ENCODE assay signal across 20 mouse cellular contexts in the genomic region with DNA sequence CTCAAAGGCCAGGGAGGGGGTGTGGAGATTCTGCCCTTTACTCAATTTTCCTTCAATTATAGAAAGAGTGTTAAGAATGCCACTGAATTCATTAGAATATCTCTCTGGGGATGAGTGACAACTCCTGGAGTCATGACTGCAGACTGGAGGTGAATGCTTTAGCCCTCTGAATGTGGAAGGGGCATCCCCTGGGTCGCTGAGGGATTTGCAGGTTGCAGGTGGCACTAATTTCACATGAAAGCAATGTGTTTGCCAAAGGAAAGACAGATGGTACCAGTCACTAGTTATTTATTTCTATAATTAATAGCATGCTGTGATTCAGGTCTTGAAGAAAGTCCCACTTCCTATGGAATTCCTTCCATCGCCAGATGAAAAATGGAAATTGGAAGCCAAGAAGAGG.
DNase-seq lines count a peak whose midpoint lies in the region; ATAC-seq and TF ChIP-seq lines count a peak whose summit lies in the region.
"Had no signal": no experiment of that assay in that cellular context is flagged by ENCODE, and none has a peak within 500 bp of the region (broad histone marks: within the 10 kb centered on the region; RNA-seq: fewer than 3 reads in every experiment).

No protein-coding gene starts in this region.

- no peaks in the 10 kb centered on the region for H3K36me3 ChIP-seq in hindbrain, embryonic 11.5 days (ENCODE audit: control insufficient read depth, insufficient read depth, low read length)
- H3K36me3 ChIP-seq in hindbrain, embryonic 12.5 days, result no peaks in the 10 kb centered on the region
- no peaks in the 10 kb centered on the region for H3K36me3 ChIP-seq in hindbrain, embryonic 16.5 days (ENCODE audit: control insufficient read depth, insufficient read depth, low read length)
- H3K36me3 ChIP-seq in liver, embryonic 11.5 days (ENCODE audit: control insufficient read depth, insufficient read depth, low read length), result no peaks in the 10 kb centered on the region
- no peaks in the 10 kb centered on the region for H3K36me3 ChIP-seq in heart, embryonic 12.5 days
- H3K36me3 ChIP-seq: embryonic facial prominence, embryonic 15.5 days; heart, embryonic 13.5 days; liver, embryonic 12.5 days had no signal

- H3K4me2 ChIP-seq in hindbrain, embryonic 11.5 days (replicated peaks; ENCODE audit: low read depth, low read length), result no peak overlapping the region
- H3K4me2 ChIP-seq in hindbrain, embryonic 12.5 days (replicated peaks), result no peak overlapping the region
- H3K4me2 ChIP-seq in hindbrain, embryonic 16.5 days (ENCODE audit: low read length), result no peak overlapping the region
- H3K4me2 ChIP-seq in liver, embryonic 11.5 days, result no peak overlapping the region
- no peak overlapping the region for H3K4me2 ChIP-seq in heart, embryonic 12.5 days
- H3K4me2 ChIP-seq: embryonic facial prominence, embryonic 15.5 days; heart, embryonic 13.5 days; liver, embryonic 12.5 days; lung, embryonic 14.5 days had no signal

- TF ChIP-seq CTCF in cerebellum, adult 2 months (IDR thresholded peaks at IDR 0.05; ENCODE audit: borderline replicate concordance, insufficient read depth, low read depth, low read length), result no peak

- 62% methylated on average over 2 of the region's 2 CpGs for WGBS in hindbrain, embryonic 11.5 days
- WGBS in hindbrain, embryonic 12.5 days, result 49% methylated on average over 2 of the region's 2 CpGs
- 8% methylated on average over 2 of the region's 2 CpGs for WGBS in cerebellum, adult 2 months
- WGBS in hindbrain, embryonic 16.5 days, result 50% methylated on average over 2 of the region's 2 CpGs
- 68% methylated on average over 2 of the region's 2 CpGs for WGBS in liver, embryonic 11.5 days
- 89% methylated on average over 2 of the region's 2 CpGs for WGBS in heart, embryonic 12.5 days

- H3K27ac ChIP-seq in hindbrain, embryonic 11.5 days (ENCODE audit: low read depth, low read length), result no peak overlapping the region
- H3K27ac ChIP-seq in hindbrain, embryonic 12.5 days, result no peak overlapping the region
- no peak overlapping the region for H3K27ac ChIP-seq in cerebellum, adult 2 months (ENCODE audit: insufficient read depth, low read length)
- H3K27ac ChIP-seq in hindbrain, embryonic 16.5 days (ENCODE audit: low read depth, low read length), result no peak overlapping the region
- H3K27ac ChIP-seq in liver, embryonic 11.5 days (ENCODE audit: low read depth, low read length), result no peak overlapping the region
- no peak overlapping the region for H3K27ac ChIP-seq in heart, embryonic 12.5 days (ENCODE audit: poor library complexity, severe bottlenecking)
- H3K27ac ChIP-seq: embryonic facial prominence, embryonic 15.5 days; heart, embryonic 13.5 days; kidney, postnatal 0 days; liver, embryonic 12.5 days had no signal

- H3K9ac ChIP-seq in hindbrain, embryonic 11.5 days (ENCODE audit: low read depth, low read length), result no peak overlapping the region
- no peak overlapping the region for H3K9ac ChIP-seq in hindbrain, embryonic 12.5 days
- no peak overlapping the region for H3K9ac ChIP-seq in hindbrain, embryonic 16.5 days (ENCODE audit: low read depth, low read length)
- no peak overlapping the region for H3K9ac ChIP-seq in liver, embryonic 11.5 days (ENCODE audit: low read depth, low read length)
- H3K9ac ChIP-seq in heart, embryonic 12.5 days, result no peak overlapping the region
- H3K9ac ChIP-seq: embryonic facial prominence, embryonic 15.5 days; heart, embryonic 13.5 days; liver, embryonic 12.5 days; lung, embryonic 14.5 days had no signal

- DNase-seq in hindbrain, embryonic 11.5 days (ENCODE audit: low spot score), result no peak
- peak; percentile 27 to 70 for DNase-seq in cerebellum, adult 2 months
- peak; percentile 27 to 56 for DNase-seq in cerebellum, postnatal 10 days
- no peak for DNase-seq in liver, embryonic 11.5 days (ENCODE audit: low spot score)
- DNase-seq: adrenal gland, postnatal 36 days; heart, postnatal 36 days; layer of hippocampus, postnatal 36 days; lung, embryonic 14.5 days; lung, postnatal 4 days; midbrain, embryonic 14.5 days; right cerebral cortex, postnatal 4 days; thymus, postnatal 4 days had no signal

- H3K4me3 ChIP-seq in hindbrain, embryonic 11.5 days (ENCODE audit: low read depth, low read length), result no peak overlapping the region
- H3K4me3 ChIP-seq in hindbrain, embryonic 12.5 days, result no peak overlapping the region
- no peak overlapping the region for H3K4me3 ChIP-seq in cerebellum, adult 2 months (replicated peaks; ENCODE audit: insufficient read depth, low read depth, low read length)
- H3K4me3 ChIP-seq in hindbrain, embryonic 16.5 days (ENCODE audit: low read length), result no peak overlapping the region
- H3K4me3 ChIP-seq in liver, embryonic 11.5 days (ENCODE audit: low read depth, low read length), result no peak overlapping the region
- no peak overlapping the region for H3K4me3 ChIP-seq in heart, embryonic 12.5 days
- H3K4me3 ChIP-seq: embryonic facial prominence, embryonic 15.5 days; heart, embryonic 13.5 days; liver, embryonic 12.5 days had no signal

- H3K9me3 ChIP-seq in hindbrain, embryonic 11.5 days (ENCODE audit: control insufficient read depth, low read length), result no peaks in the 10 kb centered on the region
- no peaks in the 10 kb centered on the region for H3K9me3 ChIP-seq in hindbrain, embryonic 12.5 days (replicated peaks)
- no peaks in the 10 kb centered on the region for H3K9me3 ChIP-seq in hindbrain, embryonic 16.5 days (ENCODE audit: control insufficient read depth, low read length)
- no peaks in the 10 kb centered on the region for H3K9me3 ChIP-seq in liver, embryonic 11.5 days (ENCODE audit: control insufficient read depth, low read length)
- H3K9me3 ChIP-seq in heart, embryonic 12.5 days (replicated peaks), result no peaks in the 10 kb centered on the region
- H3K9me3 ChIP-seq: embryonic facial prominence, embryonic 15.5 days; heart, embryonic 13.5 days; liver, embryonic 12.5 days had no signal

- ATAC-seq in hindbrain, embryonic 11.5 days (ENCODE audit: low FRiP score), result 0 out of 2 replicates have a peak, but pooled peaks have one; percentile 43
- no peak for ATAC-seq in hindbrain, embryonic 12.5 days (ENCODE audit: low FRiP score)
- peak; percentile 42; the same call in 1 of the 2 replicates for ATAC-seq in hindbrain, embryonic 16.5 days
- no peak for ATAC-seq in liver, embryonic 11.5 days (replicated peaks; ENCODE audit: low FRiP score)
- no peak for ATAC-seq in heart, embryonic 12.5 days (ENCODE audit: insufficient number of reproducible peaks, low FRiP score)
- ATAC-seq: intestine, postnatal 0 days; liver, embryonic 12.5 days had no signal

- H3K4me1 ChIP-seq in hindbrain, embryonic 11.5 days (replicated peaks; ENCODE audit: control insufficient read depth, insufficient read depth, low read length), result no peaks in the 10 kb centered on the region
- no peaks in the 10 kb centered on the region for H3K4me1 ChIP-seq in hindbrain, embryonic 12.5 days
- H3K4me1 ChIP-seq in cerebellum, adult 2 months (ENCODE audit: control insufficient read depth, insufficient read depth, low read length), result no peaks in the 10 kb centered on the region; the same call in 1 of the 2 replicates
- H3K4me1 ChIP-seq in hindbrain, embryonic 16.5 days (ENCODE audit: control insufficient read depth, insufficient read depth, low read depth, low read length), result no peaks in the 10 kb centered on the region
- no peaks in the 10 kb centered on the region for H3K4me1 ChIP-seq in liver, embryonic 11.5 days (replicated peaks; ENCODE audit: control insufficient read depth, insufficient read depth, low read length)
- H3K4me1 ChIP-seq in heart, embryonic 12.5 days (replicated peaks), result no peaks in the 10 kb centered on the region
- H3K4me1 ChIP-seq: embryonic facial prominence, embryonic 15.5 days; heart, embryonic 13.5 days; liver, embryonic 12.5 days had no signal

- no peaks in the 10 kb centered on the region for H3K27me3 ChIP-seq in hindbrain, embryonic 11.5 days (ENCODE audit: control insufficient read depth, insufficient read depth, low read length)
- H3K27me3 ChIP-seq in hindbrain, embryonic 12.5 days, result no peaks in the 10 kb centered on the region
- no peaks in the 10 kb centered on the region for H3K27me3 ChIP-seq in cerebellum, adult 2 months (ENCODE audit: control insufficient read depth, insufficient read depth, low read length)
- no peaks in the 10 kb centered on the region for H3K27me3 ChIP-seq in hindbrain, embryonic 16.5 days (replicated peaks; ENCODE audit: control insufficient read depth, insufficient read depth, low read length)
- no peaks in the 10 kb centered on the region for H3K27me3 ChIP-seq in liver, embryonic 11.5 days (replicated peaks; ENCODE audit: control insufficient read depth, insufficient read depth, low read length)
- H3K27me3 ChIP-seq in heart, embryonic 12.5 days (replicated peaks), result no peaks in the 10 kb centered on the region
- H3K27me3 ChIP-seq: embryonic facial prominence, embryonic 15.5 days; heart, embryonic 13.5 days; liver, embryonic 12.5 days had no signal

- TF ChIP-seq POLR2A in cerebellum, adult 2 months (IDR thresholded peaks at IDR 0.05; ENCODE audit: borderline replicate concordance, insufficient read depth, low read length), result no peak

Comparison
In these comparisons a context has a peak if more than half of its experiments do, and no peak if none do; other contexts are left out.
1. ATAC-seq: peak in hindbrain, embryonic 11.5 days (single experiment) and hindbrain, embryonic 16.5 days (single experiment); none in hindbrain, embryonic 12.5 days (single experiment), liver, embryonic 11.5 days (single experiment) and heart, embryonic 12.5 days (single experiment).
2. DNase-seq: peak in cerebellum, adult 2 months (2 of 2) and cerebellum, postnatal 10 days (2 of 2); none in hindbrain, embryonic 11.5 days (single experiment) and liver, embryonic 11.5 days (single experiment).